Mouse (Mus musculus): ENCODE results near the gene Capn1.

DNA sequence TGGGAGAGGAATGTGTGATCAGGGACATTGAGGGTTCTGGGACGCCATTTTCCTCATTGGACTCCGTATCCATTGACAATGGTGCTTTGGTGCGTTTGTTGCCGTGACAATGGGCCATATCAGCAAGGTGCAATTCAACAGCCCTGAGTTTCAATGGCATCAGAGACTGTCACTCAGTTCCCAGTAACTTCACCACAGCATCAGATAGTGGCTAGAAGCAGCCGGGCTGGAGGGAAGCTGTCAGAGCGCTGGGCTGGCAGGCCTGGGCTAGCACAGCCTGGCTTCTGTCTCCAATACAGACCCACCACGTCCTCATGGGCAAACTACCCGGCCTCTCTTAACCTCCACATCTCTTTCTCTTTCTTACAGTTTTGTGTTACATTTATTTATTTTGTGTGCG, 35.2 kb downstream of the Capn1 start:
- TF ChIP-seq CTCF (IDR thresholded peaks at IDR 0.05; ENCODE audit: low read depth, low read length) (no peak), POLR2A (IDR thresholded peaks at IDR 0.05; ENCODE audit: borderline replicate concordance, low read depth, low read length) (no peak)
